Mouse (Mus musculus) E14TG2a.4 (cell line): Measurements from ENCODE around the gene Gsg1l2.

Source experiments
- H3K27me3 ChIP-seq: 2 replicates; pipeline ENCODE4 v1.6.1; 2014; ENCODE audit warnings: low read length, control low read depth; ENCODE audit not compliant: insufficient read depth
- H3K36me3 ChIP-seq: 2 replicates; pipeline ENCODE4 v1.6.1; 2014; ENCODE audit warnings: low read length, control low read depth; ENCODE audit not compliant: insufficient read depth
- H3K4me1 ChIP-seq: replicated peaks from 2 replicates; pipeline ENCODE4 v1.6.1; 2014; ENCODE audit warnings: low read depth, low read length, control low read depth
- H3K4me3 ChIP-seq: replicated peaks from 2 replicates; pipeline ENCODE4 v1.5.1; 2014; ENCODE audit warnings: mild to moderate bottlenecking, low read length
- H3K9me3 ChIP-seq: 2 replicates; pipeline ENCODE4 v1.6.1; 2014; ENCODE audit warnings: low read length, control low read depth
- CTCF ChIP-seq: conservative IDR thresholded peaks from 2 replicates; pipeline ENCODE4 v1.5.1; 2014; ENCODE audit warnings: low read length
- NANOG ChIP-seq: IDR thresholded peaks from 2 replicates; pipeline ENCODE4 v1.6.1; 2014; ENCODE audit warnings: borderline replicate concordance, low read length, mixed read lengths
- POU5F1 ChIP-seq: IDR thresholded peaks from 2 replicates; pipeline ENCODE4 v1.6.1; 2014; ENCODE audit warnings: low read length, borderline replicate concordance

Gsg1l2 gene

GRCm38 (mm10) chr11:67801169-67801568, 26.8 kb downstream of the Gsg1l2 start:
- Histone ChIP-seq H3K9me3 (no peaks in the 10 kb centered on the region), H3K36me3 (no peaks in the 10 kb centered on the region), H3K4me3 (no peak overlapping the region), H3K27me3 (no peaks in the 10 kb centered on the region), H3K4me1 (no peaks in the 10 kb centered on the region; the same call in 1 of the 2 replicates)
- TF ChIP-seq NANOG (no peak), POU5F1 (no peak), CTCF (no peak)

GRCm38 (mm10) chr11:67805538-67805937, 31.1 kb downstream of the Gsg1l2 start:
- no peaks in the 10 kb centered on the region for H3K36me3 ChIP-seq
- TF ChIP-seq CTCF, result 0 out of 2 replicates have a peak, but pooled peaks have one; percentile 2
- no peak for TF ChIP-seq POU5F1
- no peak for TF ChIP-seq NANOG
- no peaks in the 10 kb centered on the region for H3K9me3 ChIP-seq
- H3K4me1 ChIP-seq, result peaks cover 20% of the 10 kb centered on the region
- no peak overlapping the region for H3K4me3 ChIP-seq
- no peaks in the 10 kb centered on the region for H3K27me3 ChIP-seq

GRCm38 (mm10) chr11:67806832-67807597, 32.6 kb downstream of the Gsg1l2 start:
- H3K9me3 ChIP-seq, result no peaks in the 10 kb centered on the region
- no peaks in the 10 kb centered on the region for H3K36me3 ChIP-seq
- no peak overlapping the region for H3K4me3 ChIP-seq
- H3K4me1 ChIP-seq, result peaks cover 20% of the 10 kb centered on the region
- no peaks in the 10 kb centered on the region for H3K27me3 ChIP-seq
- TF ChIP-seq POU5F1, result no peak
- no peak for TF ChIP-seq NANOG
- no peak for TF ChIP-seq CTCF

- Histone ChIP-seq H3K9me3 (no peaks in the 10 kb centered on the region), H3K4me1 (peaks cover 20% of the 10 kb centered on the region), H3K36me3 (no peaks in the 10 kb centered on the region), H3K4me3 (no peak overlapping the region), H3K27me3 (no peaks in the 10 kb centered on the region)
- TF ChIP-seq POU5F1, result no peak
- no peak for TF ChIP-seq CTCF
- TF ChIP-seq NANOG, result no peak
Observed at GRCm38 (mm10) chr11:67808051-67808450, 33.6 kb downstream of the Gsg1l2 start.

DNA sequence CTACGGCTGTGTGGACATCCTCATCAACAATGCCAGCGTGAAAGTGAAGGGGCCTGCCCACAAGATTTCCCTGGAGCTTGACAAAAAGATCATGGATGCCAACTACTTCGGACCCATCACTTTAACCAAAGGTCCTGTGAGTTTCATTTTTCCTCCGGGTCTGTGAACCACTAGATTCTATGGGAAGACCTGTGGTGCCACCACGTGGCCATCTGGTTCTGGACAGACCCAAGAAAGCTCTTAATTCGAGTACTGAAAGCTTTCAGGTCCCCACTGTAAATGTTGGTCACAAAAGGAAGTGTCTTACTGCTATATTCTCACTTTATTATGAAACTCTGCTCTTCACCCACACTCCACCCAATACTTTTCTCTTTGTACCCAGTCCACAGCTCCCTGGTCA, 37.1 kb downstream of the Gsg1l2 start:
- TF ChIP-seq NANOG (no peak), CTCF (no peak), POU5F1 (no peak)
- Histone ChIP-seq H3K9me3 (no peaks in the 10 kb centered on the region), H3K4me1 (peaks cover 20% of the 10 kb centered on the region), H3K27me3 (peaks cover 4% of the 10 kb centered on the region; the same call in 1 of the 2 replicates), H3K4me3 (no peak overlapping the region), H3K36me3 (no peaks in the 10 kb centered on the region)

DNA sequence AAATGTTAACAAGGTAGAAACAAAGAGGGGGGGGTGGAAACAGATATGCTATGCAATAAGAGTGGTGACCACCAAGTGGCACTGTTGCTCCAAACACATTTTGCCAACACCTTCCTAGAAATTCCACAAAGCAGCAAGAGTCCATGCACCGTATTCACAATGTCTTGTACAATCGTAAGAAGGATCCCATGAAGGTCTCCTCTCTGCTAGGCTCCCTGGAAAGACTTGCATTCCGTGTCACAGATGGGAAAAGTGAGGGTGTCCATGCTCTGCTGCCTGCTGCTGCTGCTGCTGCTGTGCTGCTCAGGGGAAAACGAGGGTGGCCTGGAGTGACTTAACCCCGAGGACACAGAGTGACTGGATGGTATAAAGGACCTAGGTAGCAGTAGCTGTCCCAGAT, 45.2 kb downstream of the Gsg1l2 start:
- TF ChIP-seq POU5F1, result no peak
- no peak for TF ChIP-seq NANOG
- peak; percentile 43 for TF ChIP-seq CTCF
- H3K36me3 ChIP-seq, result no peaks in the 10 kb centered on the region

GRCm38 (mm10) chr11:67820221-67820620, 45.8 kb downstream of the Gsg1l2 start:
- Histone ChIP-seq H3K4me1 (peaks cover 17% of the 10 kb centered on the region), H3K27me3 (peaks cover 6% of the 10 kb centered on the region), H3K4me3 (no peak overlapping the region), H3K36me3 (no peaks in the 10 kb centered on the region), H3K9me3 (no peaks in the 10 kb centered on the region)
- TF ChIP-seq CTCF (peak; percentile 71), POU5F1 (no peak), NANOG (no peak)

More for the DNA sequence above, 45.2 kb downstream of the Gsg1l2 start:
- peaks cover 17% of the 10 kb centered on the region for H3K4me1 ChIP-seq
- peaks cover 8% of the 10 kb centered on the region for H3K27me3 ChIP-seq
- H3K9me3 ChIP-seq, result no peaks in the 10 kb centered on the region
- H3K4me3 ChIP-seq, result no peak overlapping the region

GRCm38 (mm10) chr11:67821560-67821959, 47.2 kb downstream of the Gsg1l2 start:
- peaks cover 17% of the 10 kb centered on the region for H3K4me1 ChIP-seq
- no peaks in the 10 kb centered on the region for H3K36me3 ChIP-seq
- peaks cover 4% of the 10 kb centered on the region; the same call in 1 of the 2 replicates for H3K27me3 ChIP-seq
- H3K9me3 ChIP-seq, result no peaks in the 10 kb centered on the region
- no peak for TF ChIP-seq CTCF
- H3K4me3 ChIP-seq, result no peak overlapping the region

GRCm38 (mm10) chr11:67828360-67829059, 54.1 kb downstream of the Gsg1l2 start:
- peaks cover 2% of the 10 kb centered on the region; the same call in 1 of the 2 replicates for H3K27me3 ChIP-seq
- H3K4me1 ChIP-seq, result no peaks in the 10 kb centered on the region
- no peaks in the 10 kb centered on the region for H3K36me3 ChIP-seq
- no peak for TF ChIP-seq NANOG
- TF ChIP-seq POU5F1, result no peak
- H3K4me3 ChIP-seq, result no peak overlapping the region
- no peaks in the 10 kb centered on the region for H3K9me3 ChIP-seq
